Mouse (Mus musculus): ENCODE results near the gene Dolk.

The Dolk gene

GRCm38 (mm10) chr2:30266392-30266941 lies 19.7 kb downstream of the Dolk start:
- DNase-seq: peak; percentile 88

- DNase-seq: peak; percentile 87
Observed at GRCm38 (mm10) chr2:30265767-30266253, 20.3 kb downstream of the Dolk start, which contains the start of gene Phyhd1. TSS of gene Phyhd1 (plus strand) at chr2:30266203.

- DNase-seq: peak; percentile 60
Observed at GRCm38 (mm10) chr2:30264671-30265519, 21.2 kb downstream of the Dolk start.

DNA sequence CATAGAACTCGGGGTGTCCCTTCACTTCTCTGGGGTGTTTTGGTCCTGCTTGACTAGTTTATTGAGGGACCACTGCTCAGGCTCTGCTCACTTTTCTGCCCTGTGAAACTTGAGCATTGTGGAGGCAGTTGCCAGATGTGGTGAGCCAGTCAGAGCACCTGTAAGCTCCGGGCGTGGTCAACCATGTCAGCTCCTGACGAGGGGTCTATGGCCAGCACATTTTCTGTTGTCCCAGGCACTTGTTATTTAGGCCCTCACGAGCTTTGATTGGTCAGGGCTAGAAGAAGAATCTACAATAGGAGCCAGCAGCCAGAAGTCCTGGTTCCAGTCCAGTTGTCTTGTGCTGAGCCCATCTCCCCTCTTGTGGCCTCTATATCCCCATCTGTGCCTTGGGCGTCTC lies 22.3 kb downstream of the Dolk start:
- DNase-seq: peak; percentile 8

GRCm38 (mm10) chr2:30262840-30263441 lies 23.2 kb downstream of the Dolk start:
- peak; percentile 74 for DNase-seq

DNA sequence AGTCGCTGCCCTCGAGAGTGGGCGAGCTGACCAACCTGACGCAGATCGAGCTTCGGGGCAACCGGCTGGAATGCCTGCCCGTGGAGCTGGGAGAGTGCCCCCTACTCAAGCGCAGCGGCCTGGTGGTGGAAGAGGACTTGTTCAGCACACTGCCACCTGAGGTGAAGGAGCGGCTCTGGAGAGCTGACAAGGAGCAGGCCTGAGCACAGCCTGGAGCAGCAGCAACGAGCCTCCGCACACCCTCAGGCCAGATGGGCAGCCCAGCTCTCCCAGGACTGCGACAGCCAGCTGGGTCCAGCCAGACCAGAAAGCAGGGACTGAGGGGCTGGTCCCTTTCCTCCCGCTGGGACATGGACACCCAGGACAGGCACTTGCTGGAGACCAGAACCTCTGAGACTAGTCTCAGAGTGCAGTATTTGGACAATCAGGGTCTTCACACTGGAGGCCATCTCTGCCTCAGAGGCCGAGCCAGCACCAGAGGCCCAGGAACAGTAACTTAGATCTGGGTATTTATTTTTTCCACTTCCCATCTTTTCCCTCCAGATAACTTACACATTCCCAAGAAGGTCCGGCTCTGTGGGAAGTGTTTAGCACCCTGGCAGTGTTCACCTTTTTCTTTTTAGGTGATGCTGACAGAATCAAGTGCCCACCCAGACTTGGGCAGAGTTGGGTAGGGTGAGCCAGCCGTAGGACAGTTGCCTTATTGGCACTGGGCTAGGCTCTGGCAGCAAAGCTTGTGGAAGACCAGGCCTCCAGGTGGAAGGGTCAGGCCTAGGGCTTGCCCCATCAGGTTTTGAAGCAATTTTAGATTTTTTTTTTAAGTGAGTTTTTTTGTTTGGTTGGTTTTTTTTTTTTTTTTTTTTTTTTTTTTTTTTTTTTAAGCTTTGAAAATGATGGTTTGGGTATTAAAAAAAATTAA lies 24.0 kb downstream of the Dolk start:
- DNase-seq: peak; percentile 19

DNA sequence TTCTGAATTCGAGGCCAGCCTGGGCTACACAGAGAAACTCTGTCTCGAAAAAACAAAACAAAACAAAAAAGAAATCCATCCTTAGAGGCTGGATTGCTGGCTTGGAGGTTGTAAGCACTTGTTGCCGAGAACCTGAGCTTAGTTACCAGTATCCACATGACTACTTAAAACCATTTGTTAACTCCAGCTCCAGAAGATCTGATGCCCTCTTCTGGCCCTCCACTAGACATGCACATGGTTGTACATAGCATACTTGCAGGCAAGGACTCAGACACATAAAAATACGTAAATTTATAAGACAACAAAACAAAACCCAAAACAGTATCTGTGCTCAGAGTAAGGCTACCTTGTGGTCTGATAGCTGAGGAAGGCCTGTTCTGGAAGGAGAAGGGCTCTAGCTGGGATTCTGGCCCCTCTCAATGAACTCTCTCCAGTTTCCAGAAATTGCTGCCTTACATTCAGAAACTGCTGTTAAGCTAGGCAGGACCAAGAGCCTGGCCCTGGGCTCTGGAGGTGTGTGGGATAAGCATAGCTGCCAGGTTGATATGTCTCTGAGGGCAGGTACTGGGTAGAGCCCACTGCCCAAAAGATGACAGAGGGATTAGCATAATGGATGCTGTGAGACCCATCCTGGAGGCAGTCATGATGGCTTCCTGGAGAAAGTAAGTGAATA lies 24.9 kb downstream of the Dolk start:
- no peak for DNase-seq

GRCm38 (mm10) chr2:30259131-30260064 lies 26.7 kb downstream of the Dolk start:
- DNase-seq: no peak

DNA sequence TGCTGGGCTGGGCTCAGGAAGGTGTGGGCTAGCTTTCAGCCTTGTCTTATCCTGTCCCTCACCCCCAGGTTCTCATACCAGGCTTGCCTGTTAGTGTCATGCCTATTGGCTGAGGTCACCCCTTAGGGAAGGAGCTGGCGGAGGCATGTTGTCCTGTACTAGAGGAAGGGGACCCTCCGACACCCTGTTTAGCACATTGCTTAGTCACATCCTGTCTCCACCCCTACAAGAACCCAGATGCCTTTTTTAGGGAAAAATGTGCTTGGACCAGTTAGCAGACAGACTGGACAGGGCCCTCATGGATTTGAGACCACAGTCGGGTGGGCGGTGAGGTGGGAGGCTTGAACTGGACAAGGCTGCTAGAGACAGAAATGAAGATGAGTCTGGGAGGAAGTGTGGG lies 27.5 kb downstream of the Dolk start:
- DNase-seq: peak; percentile 54

DNA sequence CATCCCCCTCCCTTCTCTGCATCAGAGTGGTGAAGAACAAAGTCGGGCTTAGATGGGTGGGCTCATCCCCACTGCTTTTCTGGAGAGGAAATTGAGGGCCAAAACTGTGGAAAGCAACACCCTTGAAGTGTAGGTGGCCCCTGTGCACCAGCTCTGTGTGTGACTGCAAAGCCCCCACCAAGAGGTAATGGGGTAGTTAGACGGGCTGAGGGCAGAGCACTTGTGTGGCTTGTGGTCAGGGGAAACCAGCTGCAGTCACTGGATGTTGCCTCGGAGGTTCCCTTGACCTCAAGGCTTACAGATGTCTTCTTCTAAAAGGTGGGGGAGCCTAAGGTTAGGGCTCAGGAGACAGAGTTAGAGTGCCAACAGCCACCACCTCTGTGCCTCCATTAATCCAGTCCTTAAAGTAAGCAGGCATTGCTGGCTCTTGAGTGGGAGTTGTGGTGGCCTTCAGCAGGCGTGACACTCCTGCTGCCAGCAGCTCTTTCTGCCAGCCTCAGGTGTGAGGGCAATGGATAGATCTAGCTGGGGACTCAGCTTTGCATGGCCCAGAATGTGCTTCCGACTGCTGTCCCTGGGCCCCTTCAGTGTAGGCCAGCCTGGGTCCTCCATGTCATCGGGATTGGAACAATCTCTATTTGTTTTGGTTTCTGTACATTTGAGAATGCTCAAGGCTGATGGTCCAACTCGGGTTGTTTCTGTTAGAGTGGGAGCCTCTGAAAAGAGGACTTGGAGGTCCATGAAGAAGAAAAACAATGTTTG lies 28.3 kb downstream of the Dolk start:
- no peak for DNase-seq

- DNase-seq: no peak
Observed at GRCm38 (mm10) chr2:30256616-30257350, 29.4 kb downstream of the Dolk start.

DNA sequence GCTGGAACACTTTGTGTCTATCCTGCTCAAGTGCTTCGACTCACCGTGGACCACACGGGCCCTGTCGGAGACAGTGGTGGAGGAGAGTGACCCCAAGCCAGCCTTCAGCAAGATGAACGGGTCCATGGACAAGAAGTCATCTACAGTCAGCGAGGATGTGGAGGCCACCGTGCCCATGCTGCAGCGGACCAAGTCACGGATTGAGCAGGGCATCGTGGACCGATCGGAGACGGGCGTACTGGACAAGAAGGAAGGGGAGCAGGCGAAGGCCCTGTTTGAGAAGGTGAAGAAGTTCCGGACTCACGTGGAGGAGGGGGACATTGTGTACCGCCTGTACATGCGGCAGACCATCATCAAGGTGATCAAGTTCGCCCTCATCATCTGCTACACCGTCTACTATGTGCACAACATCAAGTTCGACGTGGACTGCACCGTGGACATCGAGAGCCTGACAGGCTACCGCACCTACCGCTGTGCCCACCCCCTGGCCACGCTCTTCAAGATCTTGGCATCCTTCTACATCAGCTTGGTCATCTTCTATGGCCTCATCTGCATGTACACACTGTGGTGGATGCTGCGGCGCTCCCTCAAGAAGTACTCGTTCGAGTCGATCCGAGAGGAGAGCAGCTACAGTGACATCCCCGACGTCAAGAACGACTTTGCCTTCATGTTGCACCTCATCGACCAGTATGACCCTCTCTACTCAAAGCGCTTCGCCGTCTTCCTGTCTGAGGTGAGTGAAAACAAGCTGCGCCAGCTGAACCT lies 30.3 kb downstream of the Dolk start:
- no peak for DNase-seq

DNA sequence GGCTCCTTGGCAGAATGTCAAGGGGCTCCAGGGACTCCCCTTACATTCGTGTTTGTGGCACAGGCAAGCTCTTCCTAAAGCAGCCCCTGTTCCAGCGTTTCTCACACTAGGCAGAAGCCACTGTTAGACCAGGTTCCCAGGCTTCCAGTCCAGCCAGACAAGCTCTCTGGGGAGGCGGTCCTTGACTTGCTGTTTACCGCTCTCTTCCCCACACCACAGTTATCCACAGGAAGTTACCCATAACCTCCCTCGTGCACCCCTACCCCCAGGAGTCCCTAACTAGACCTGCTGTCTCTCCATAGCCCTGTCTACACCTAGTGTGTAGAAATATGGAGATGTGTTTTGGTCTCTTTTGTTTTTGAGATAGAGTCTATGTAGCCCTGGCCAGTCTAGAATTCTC lies 32.3 kb downstream of the Dolk start:
- no peak for DNase-seq

- no peak for DNase-seq
Observed at GRCm38 (mm10) chr2:30252521-30252920, 33.6 kb downstream of the Dolk start.

DNA sequence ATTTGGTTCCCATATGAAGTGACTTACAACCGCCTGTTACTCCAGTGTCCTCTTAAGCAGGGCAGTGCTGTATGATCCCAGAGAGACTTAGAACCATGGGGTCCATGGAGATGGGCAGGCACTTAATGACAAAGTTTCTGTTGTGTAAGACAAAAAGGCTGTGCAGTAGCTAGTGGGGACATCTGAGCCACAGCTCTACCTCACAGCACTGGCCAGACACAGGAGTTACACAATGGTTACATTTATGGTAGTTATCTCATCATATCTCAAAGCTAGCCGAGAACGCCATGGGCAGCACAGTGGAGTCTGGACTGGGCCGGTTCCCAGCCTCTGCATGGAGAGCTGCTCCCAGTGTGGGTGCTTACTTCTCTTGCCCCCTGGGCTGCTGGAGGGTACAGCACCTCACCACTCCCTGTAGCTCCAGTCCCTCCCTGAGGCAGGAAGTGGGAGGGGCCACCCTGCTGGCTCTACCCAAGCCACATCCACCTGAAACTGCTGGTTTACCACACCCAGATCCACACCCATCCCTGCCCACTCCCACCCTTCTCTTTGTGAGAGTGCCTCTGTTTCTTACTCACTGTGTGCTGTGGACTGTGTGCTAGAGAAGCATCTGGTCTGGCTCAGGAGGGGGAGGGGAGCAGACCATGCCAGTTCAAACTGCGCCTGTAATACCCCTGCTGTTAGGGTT lies 34.6 kb downstream of the Dolk start:
- peak; percentile 59 for DNase-seq

- no peak for DNase-seq
Observed at GRCm38 (mm10) chr2:30250166-30251128, 35.7 kb downstream of the Dolk start.

DNA sequence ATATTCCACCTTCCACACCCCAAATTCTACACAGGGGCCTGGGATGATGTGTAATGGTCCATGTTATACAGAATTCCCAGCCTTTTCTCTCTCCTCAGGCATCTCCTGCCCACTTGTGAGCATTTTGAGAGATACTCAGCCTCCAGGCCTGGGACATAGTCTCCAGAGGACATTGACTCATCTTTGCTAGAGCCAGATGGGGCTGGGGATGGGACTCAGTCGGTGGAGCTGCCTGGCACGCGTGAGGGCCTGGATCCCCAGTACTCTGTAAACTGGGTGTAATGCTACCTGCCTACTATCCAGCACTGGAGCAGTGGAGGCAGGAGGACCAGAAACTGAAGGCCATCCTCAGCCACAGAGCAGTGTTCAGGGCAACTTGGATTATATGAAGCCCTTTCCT lies 37.0 kb downstream of the Dolk start:
- no peak for DNase-seq

Measured in kidney, postnatal 10 days (tissue).